Mouse (Mus musculus): ENCODE results near the gene Znrf2. TPM values are rescaled to one million over a fixed set of nuclear protein-coding genes. Genes with fewer than 3 reads are reported as not detected.
A peak's percentile ranks its signal among the peaks of the same experiment; 100 is the strongest.
"Not testable (repeated sequence)": the region's sequence is repeated elsewhere in the genome, so short reads cannot be mapped to it uniquely, and the experiment has no call there.

Znrf2 gene
- polyA plus RNA-seq, 1 experiment = 10.8 TPM

GRCm38 (mm10) chr6:54817266-54817767, 601 bp downstream of the Znrf2 start:
- WGBS = under 1% methylated on average over 38 of the region's 39 CpGs
- DNase-seq (ENCODE audit: low read depth in 1 of 2, low spot score in 2 of 2) = peak; percentile 66 to 84
- Histone ChIP-seq H3K4me3 (ENCODE audit: extremely low read depth, insufficient read depth, insufficient read length) (peak overlapping the region; percentile 67), H3K4me1 (ENCODE audit: control insufficient read depth, insufficient read depth, insufficient read length) (peaks cover 18% of the 10 kb centered on the region), H3K27ac (ENCODE audit: insufficient read depth, low read length) (peak overlapping the region; percentile 96), H3K36me3 (ENCODE audit: control insufficient read depth, insufficient read depth, low read length) (no peaks in the 10 kb centered on the region), H3K27me3 (ENCODE audit: control insufficient read depth, insufficient read depth, low read length) (no peaks in the 10 kb centered on the region)
- no peak for TF ChIP-seq CTCF (IDR thresholded peaks at IDR 0.05; ENCODE audit: extremely low read depth, insufficient read depth, insufficient read length, insufficient replicate concordance)
- peak; percentile 67 for TF ChIP-seq POLR2A (IDR thresholded peaks at IDR 0.05; ENCODE audit: low read depth, low read length)

DNA sequence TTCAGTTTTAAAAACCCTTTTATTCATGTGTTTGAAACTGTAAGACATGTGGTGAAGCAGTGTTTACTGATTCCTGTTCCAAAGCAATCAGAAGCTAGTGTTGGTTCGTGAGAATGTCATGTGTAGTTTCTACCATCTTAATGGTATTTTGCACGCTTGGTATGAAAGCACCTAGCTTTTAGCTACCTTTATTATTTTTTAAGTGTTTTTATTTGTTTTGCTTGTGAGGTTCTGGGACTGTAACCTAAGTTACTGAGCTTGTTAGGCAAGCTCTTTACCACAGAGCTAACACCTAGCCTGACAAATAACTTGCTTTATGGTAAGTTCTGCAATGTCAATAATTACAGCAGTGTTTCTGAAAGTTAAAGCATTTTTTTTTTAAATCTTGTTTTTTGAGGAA, 1.7 kb downstream of the Znrf2 start:
- no peak for DNase-seq (ENCODE audit: low read depth in 1 of 2, low spot score in 2 of 2)
- Histone ChIP-seq H3K4me3 (ENCODE audit: extremely low read depth, insufficient read depth, insufficient read length) (peak overlapping the region; percentile 67), H3K36me3 (ENCODE audit: control insufficient read depth, insufficient read depth, low read length) (no peaks in the 10 kb centered on the region), H3K27ac (ENCODE audit: insufficient read depth, low read length) (peak overlapping the region; percentile 96), H3K27me3 (ENCODE audit: control insufficient read depth, insufficient read depth, low read length) (no peaks in the 10 kb centered on the region), H3K4me1 (ENCODE audit: control insufficient read depth, insufficient read depth, insufficient read length) (peaks cover 18% of the 10 kb centered on the region)
- TF ChIP-seq CTCF (IDR thresholded peaks at IDR 0.05; ENCODE audit: extremely low read depth, insufficient read depth, insufficient read length, insufficient replicate concordance) (no peak), POLR2A (IDR thresholded peaks at IDR 0.05; ENCODE audit: low read depth, low read length) (no peak)
- 37% methylated on average over 2 of the region's 2 CpGs for WGBS

DNA sequence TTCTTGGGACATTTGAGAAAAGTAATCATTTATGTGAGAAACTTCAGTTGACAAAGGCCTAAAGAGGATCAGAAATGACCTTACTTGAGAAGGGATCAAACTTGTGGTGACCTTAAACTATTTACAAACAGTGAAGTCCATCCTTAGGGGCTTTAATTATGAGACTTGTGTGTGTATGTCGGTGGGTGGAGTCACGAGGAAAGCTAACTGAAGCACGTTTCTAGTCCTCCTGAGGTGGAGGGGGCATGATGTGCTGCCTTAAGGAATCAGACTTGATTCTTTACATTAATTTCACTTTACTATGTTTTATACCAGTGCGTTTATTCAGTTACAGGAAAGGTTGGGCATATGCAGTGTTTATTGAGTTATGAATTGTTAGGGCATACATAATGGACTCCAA, 2.6 kb downstream of the Znrf2 start:
- peak overlapping the region; percentile 9 for H3K4me3 ChIP-seq (ENCODE audit: extremely low read depth, insufficient read depth, insufficient read length)
- 31% methylated on average over 4 of the region's 4 CpGs for WGBS
- H3K27ac ChIP-seq (ENCODE audit: insufficient read depth, low read length) = no peak overlapping the region
- peaks cover 18% of the 10 kb centered on the region for H3K4me1 ChIP-seq (ENCODE audit: control insufficient read depth, insufficient read depth, insufficient read length)
- no peak for DNase-seq (ENCODE audit: low read depth in 1 of 2, low spot score in 2 of 2)
- TF ChIP-seq CTCF (IDR thresholded peaks at IDR 0.05; ENCODE audit: extremely low read depth, insufficient read depth, insufficient read length, insufficient replicate concordance) (no peak), POLR2A (IDR thresholded peaks at IDR 0.05; ENCODE audit: low read depth, low read length) (no peak)
- H3K27me3 ChIP-seq (ENCODE audit: control insufficient read depth, insufficient read depth, low read length) = no peaks in the 10 kb centered on the region
- no peaks in the 10 kb centered on the region for H3K36me3 ChIP-seq (ENCODE audit: control insufficient read depth, insufficient read depth, low read length)

DNA sequence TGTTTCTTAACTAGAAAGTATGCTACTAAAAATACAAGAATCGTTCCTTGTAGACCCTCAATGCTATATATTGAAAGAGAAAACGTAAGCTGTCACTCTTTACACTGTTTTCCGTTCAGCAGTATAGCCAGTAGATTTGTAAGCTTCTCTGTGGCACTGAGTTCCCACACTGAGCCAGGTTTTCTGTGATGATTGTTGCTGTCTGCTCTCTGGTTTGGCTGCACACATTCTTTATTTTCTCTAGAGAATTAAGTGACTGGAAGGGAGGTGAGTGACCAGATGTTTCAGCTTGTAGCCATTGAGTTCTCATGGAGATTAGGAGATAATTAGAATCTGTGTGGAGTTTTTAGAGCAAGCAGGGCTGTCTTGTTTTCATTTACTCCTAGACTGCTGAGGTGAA, 3.0 kb downstream of the Znrf2 start:
- Histone ChIP-seq H3K4me3 (ENCODE audit: extremely low read depth, insufficient read depth, insufficient read length) (no peak overlapping the region; the same call in 1 of the 2 replicates), H3K36me3 (ENCODE audit: control insufficient read depth, insufficient read depth, low read length) (no peaks in the 10 kb centered on the region), H3K27ac (ENCODE audit: insufficient read depth, low read length) (0 out of 2 replicates have a peak overlapping the region, but pooled peaks have one; percentile 5), H3K27me3 (ENCODE audit: control insufficient read depth, insufficient read depth, low read length) (no peaks in the 10 kb centered on the region), H3K4me1 (ENCODE audit: control insufficient read depth, insufficient read depth, insufficient read length) (peaks cover 18% of the 10 kb centered on the region)
- DNase-seq (ENCODE audit: low read depth in 1 of 2, low spot score in 2 of 2) = no peak
- 68% methylated on average over 3 of the region's 3 CpGs for WGBS
- TF ChIP-seq CTCF (IDR thresholded peaks at IDR 0.05; ENCODE audit: extremely low read depth, insufficient read depth, insufficient read length, insufficient replicate concordance) (no peak), POLR2A (IDR thresholded peaks at IDR 0.05; ENCODE audit: low read depth, low read length) (no peak)

DNA sequence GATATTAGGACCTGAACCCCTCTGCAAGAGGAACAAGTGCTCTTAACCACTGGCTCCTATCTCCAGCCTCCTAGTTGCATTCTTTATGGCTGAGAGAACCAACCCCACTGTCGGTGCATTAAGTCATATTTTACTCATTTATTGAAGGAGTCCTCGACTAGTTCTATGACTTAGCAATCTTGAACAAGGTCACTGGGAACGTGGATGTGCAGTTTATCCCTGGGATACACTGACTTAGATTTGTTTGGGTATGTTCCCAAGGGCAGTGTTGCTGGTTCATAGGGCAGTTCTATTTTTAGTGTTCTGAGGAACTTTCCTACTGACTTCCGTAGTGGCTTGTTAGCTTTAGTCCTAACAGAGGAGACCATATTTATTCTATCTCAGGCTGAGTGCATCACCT, 5.6 kb downstream of the Znrf2 start:
- WGBS = 79% methylated on average over 4 of the region's 4 CpGs
- Histone ChIP-seq H3K27ac (ENCODE audit: insufficient read depth, low read length) (no peak overlapping the region), H3K4me1 (ENCODE audit: control insufficient read depth, insufficient read depth, insufficient read length) (peaks cover 14% of the 10 kb centered on the region), H3K27me3 (ENCODE audit: control insufficient read depth, insufficient read depth, low read length) (no peaks in the 10 kb centered on the region), H3K36me3 (ENCODE audit: control insufficient read depth, insufficient read depth, low read length) (no peaks in the 10 kb centered on the region), H3K4me3 (ENCODE audit: extremely low read depth, insufficient read depth, insufficient read length) (no peak overlapping the region)
- no peak for DNase-seq (ENCODE audit: low read depth in 1 of 2, low spot score in 2 of 2)
- TF ChIP-seq POLR2A (IDR thresholded peaks at IDR 0.05; ENCODE audit: low read depth, low read length) = no peak
- no peak for TF ChIP-seq CTCF (IDR thresholded peaks at IDR 0.05; ENCODE audit: extremely low read depth, insufficient read depth, insufficient read length, insufficient replicate concordance)

GRCm38 (mm10) chr6:54824561-54824960, 7.8 kb downstream of the Znrf2 start:
- peaks cover 12% of the 10 kb centered on the region for H3K4me1 ChIP-seq (ENCODE audit: control insufficient read depth, insufficient read depth, insufficient read length)
- 87% methylated on average over 2 of the region's 2 CpGs for WGBS
- not testable (repeated sequence) for H3K27ac ChIP-seq (ENCODE audit: insufficient read depth, low read length); H3K27me3 ChIP-seq (ENCODE audit: control insufficient read depth, insufficient read depth, low read length); H3K36me3 ChIP-seq (ENCODE audit: control insufficient read depth, insufficient read depth, low read length); H3K4me3 ChIP-seq (ENCODE audit: extremely low read depth, insufficient read depth, insufficient read length); DNase-seq (ENCODE audit: low read depth in 1 of 2, low spot score in 2 of 2)

GRCm38 (mm10) chr6:54827481-54827880, 10.8 kb downstream of the Znrf2 start:
- peaks cover 4% of the 10 kb centered on the region for H3K4me1 ChIP-seq (ENCODE audit: control insufficient read depth, insufficient read depth, insufficient read length)
- H3K27ac ChIP-seq (ENCODE audit: insufficient read depth, low read length) = no peak overlapping the region
- no peak overlapping the region for H3K4me3 ChIP-seq (ENCODE audit: extremely low read depth, insufficient read depth, insufficient read length)
- no peak for DNase-seq (ENCODE audit: low read depth in 1 of 2, low spot score in 2 of 2)
- no peak for TF ChIP-seq CTCF (IDR thresholded peaks at IDR 0.05; ENCODE audit: extremely low read depth, insufficient read depth, insufficient read length, insufficient replicate concordance)
- no peak for TF ChIP-seq POLR2A (IDR thresholded peaks at IDR 0.05; ENCODE audit: low read depth, low read length)
- H3K36me3 ChIP-seq (ENCODE audit: control insufficient read depth, insufficient read depth, low read length) = no peaks in the 10 kb centered on the region
- H3K27me3 ChIP-seq (ENCODE audit: control insufficient read depth, insufficient read depth, low read length) = no peaks in the 10 kb centered on the region
- 83% methylated on average over 5 of the region's 5 CpGs for WGBS

All from spleen, adult 2 months (tissue).